ENCODE assay signal across 8 mouse cellular contexts in genomic region chr5:115397839-115398780, GRCm38 (mm10). TPM values are rescaled to one million over a fixed set of nuclear protein-coding genes. Genes with fewer than 3 reads are reported as not detected.
DNase-seq lines count a peak whose midpoint lies in the region; ATAC-seq lines count a peak whose summit lies in the region.

No protein-coding gene starts in this region.

- H3K4me2 ChIP-seq in kidney, embryonic 15.5 days = peak overlapping the region; percentile 88
- H3K4me2 ChIP-seq in neural tube, embryonic 12.5 days (replicated peaks) = peak overlapping the region; percentile 65

- no peak for DNase-seq in kidney, postnatal 25 days
- peak; percentile 17 for DNase-seq in cerebellum, adult 9-10 months
- DNase-seq in frontal cortex, postnatal 14 days (ENCODE audit: low spot score in 2 of 2) = peak; percentile 21 to 28
- peak; percentile 39 to 43 for DNase-seq in left cerebral cortex, postnatal 25 days (ENCODE audit: low spot score in 2 of 2)
- DNase-seq in thymus, postnatal 0 days (ENCODE audit: low spot score) = no peak
- no peak for DNase-seq in lung, postnatal 14 days

- 3% methylated on average over 47 of the region's 48 CpGs for WGBS in kidney, embryonic 15.5 days
- WGBS in neural tube, embryonic 12.5 days = 2% methylated on average over 48 of the region's 48 CpGs

- intact Hi-C loops in left cerebral cortex, postnatal 25 days (cut with DNase I) = no loop called here

- no peaks in the 10 kb centered on the region for H3K9me3 ChIP-seq in kidney, embryonic 15.5 days (replicated peaks)
- no peaks in the 10 kb centered on the region for H3K9me3 ChIP-seq in neural tube, embryonic 12.5 days

- no peaks in the 10 kb centered on the region for H3K36me3 ChIP-seq in kidney, embryonic 15.5 days
- H3K36me3 ChIP-seq in neural tube, embryonic 12.5 days = no peaks in the 10 kb centered on the region

- H3K9ac ChIP-seq in kidney, embryonic 15.5 days = peak overlapping the region; percentile 58
- H3K9ac ChIP-seq in neural tube, embryonic 12.5 days = peak overlapping the region; percentile 62

- H3K4me3 ChIP-seq in kidney, embryonic 15.5 days (replicated peaks) = peak overlapping the region; percentile 46
- H3K4me3 ChIP-seq in neural tube, embryonic 12.5 days = peak overlapping the region; percentile 32

- peak overlapping the region; percentile 56 for H3K27ac ChIP-seq in kidney, embryonic 15.5 days
- H3K27ac ChIP-seq in neural tube, embryonic 12.5 days = peak overlapping the region; percentile 87

- no peak for ATAC-seq in kidney, embryonic 15.5 days (replicated peaks; ENCODE audit: low FRiP score)
- peak; percentile 86 for ATAC-seq in neural tube, embryonic 12.5 days (ENCODE audit: low FRiP score, low read depth)

- peaks cover 42% of the 10 kb centered on the region for H3K4me1 ChIP-seq in kidney, embryonic 15.5 days
- peaks cover 23% of the 10 kb centered on the region for H3K4me1 ChIP-seq in neural tube, embryonic 12.5 days

- H3K27me3 ChIP-seq in kidney, embryonic 15.5 days = peaks cover 7% of the 10 kb centered on the region; the same call in 1 of the 2 replicates
- H3K27me3 ChIP-seq in neural tube, embryonic 12.5 days (replicated peaks) = no peaks in the 10 kb centered on the region

RNA-seq across cellular contexts. Expression of gene Msi1, which starts 31.3 kb away (rescaled TPM):
- 21.1 and 22.0 TPM in 2 replicates for polyA plus RNA-seq in kidney, embryonic 15.5 days (2015; fragmentation: Nextera tagmentation; extraction: Ambion mirVana)
- total RNA-seq in left cerebral cortex, postnatal 25 days (2021) = 10 to 100 TPM; 45.2 to 49.2 TPM
- polyA plus RNA-seq in neural tube, embryonic 12.5 days (2016; fragmentation: Nextera tagmentation; extraction: Ambion mirVana) = 122 and 129 TPM in 2 replicates
- 2.2 TPM in 2 replicates for polyA plus RNA-seq in thymus, postnatal 0 days (2015; fragmentation: Nextera tagmentation; extraction: Ambion mirVana)

RNA-seq across cellular contexts. Expression of gene Cox6a1, which starts 49.3 kb away (rescaled TPM):
- 981 and 995 TPM in 2 replicates for polyA plus RNA-seq in kidney, embryonic 15.5 days (2015; fragmentation: Nextera tagmentation; extraction: Ambion mirVana)
- 100 to 1,000 TPM; 793 to 810 TPM for total RNA-seq in left cerebral cortex, postnatal 25 days (2021)
- polyA plus RNA-seq in neural tube, embryonic 12.5 days (2016; fragmentation: Nextera tagmentation; extraction: Ambion mirVana) = 884 and 947 TPM in 2 replicates
- polyA plus RNA-seq in thymus, postnatal 0 days (2015; fragmentation: Nextera tagmentation; extraction: Ambion mirVana) = 1,056 and 1,106 TPM in 2 replicates

RNA-seq across cellular contexts. Expression of gene Triap1, which starts 57.1 kb away (rescaled TPM):
- 56.2 and 58.2 TPM in 2 replicates for polyA plus RNA-seq in kidney, embryonic 15.5 days (2015; fragmentation: Nextera tagmentation; extraction: Ambion mirVana)
- total RNA-seq in left cerebral cortex, postnatal 25 days (2021) = 10 to 100 TPM; 27.0 to 29.0 TPM
- polyA plus RNA-seq in neural tube, embryonic 12.5 days (2016; fragmentation: Nextera tagmentation; extraction: Ambion mirVana) = 52.2 and 54.8 TPM in 2 replicates
- polyA plus RNA-seq in thymus, postnatal 0 days (2015; fragmentation: Nextera tagmentation; extraction: Ambion mirVana) = 64.6 and 65.2 TPM in 2 replicates

RNA-seq across cellular contexts. Expression of gene Gatc, which starts 57.1 kb away (rescaled TPM):
- 27.9 and 29.2 TPM in 2 replicates for polyA plus RNA-seq in kidney, embryonic 15.5 days (2015; fragmentation: Nextera tagmentation; extraction: Ambion mirVana)
- 10 to 100 TPM; 19.9 to 20.9 TPM for total RNA-seq in left cerebral cortex, postnatal 25 days (2021)
- 31.2 and 35.3 TPM in 2 replicates for polyA plus RNA-seq in neural tube, embryonic 12.5 days (2016; fragmentation: Nextera tagmentation; extraction: Ambion mirVana)
- 11.6 and 12.5 TPM in 2 replicates for polyA plus RNA-seq in thymus, postnatal 0 days (2015; fragmentation: Nextera tagmentation; extraction: Ambion mirVana)

Comparison
In these comparisons a context has a peak if more than half of its experiments do, and no peak if none do; other contexts are left out.
1. DNase-seq: peak in cerebellum, adult 9-10 months (single experiment), frontal cortex, postnatal 14 days (2 of 2) and left cerebral cortex, postnatal 25 days (2 of 2); none in kidney, postnatal 25 days (0 of 2), thymus, postnatal 0 days (single experiment) and lung, postnatal 14 days (single experiment).